In the genomic region with DNA sequence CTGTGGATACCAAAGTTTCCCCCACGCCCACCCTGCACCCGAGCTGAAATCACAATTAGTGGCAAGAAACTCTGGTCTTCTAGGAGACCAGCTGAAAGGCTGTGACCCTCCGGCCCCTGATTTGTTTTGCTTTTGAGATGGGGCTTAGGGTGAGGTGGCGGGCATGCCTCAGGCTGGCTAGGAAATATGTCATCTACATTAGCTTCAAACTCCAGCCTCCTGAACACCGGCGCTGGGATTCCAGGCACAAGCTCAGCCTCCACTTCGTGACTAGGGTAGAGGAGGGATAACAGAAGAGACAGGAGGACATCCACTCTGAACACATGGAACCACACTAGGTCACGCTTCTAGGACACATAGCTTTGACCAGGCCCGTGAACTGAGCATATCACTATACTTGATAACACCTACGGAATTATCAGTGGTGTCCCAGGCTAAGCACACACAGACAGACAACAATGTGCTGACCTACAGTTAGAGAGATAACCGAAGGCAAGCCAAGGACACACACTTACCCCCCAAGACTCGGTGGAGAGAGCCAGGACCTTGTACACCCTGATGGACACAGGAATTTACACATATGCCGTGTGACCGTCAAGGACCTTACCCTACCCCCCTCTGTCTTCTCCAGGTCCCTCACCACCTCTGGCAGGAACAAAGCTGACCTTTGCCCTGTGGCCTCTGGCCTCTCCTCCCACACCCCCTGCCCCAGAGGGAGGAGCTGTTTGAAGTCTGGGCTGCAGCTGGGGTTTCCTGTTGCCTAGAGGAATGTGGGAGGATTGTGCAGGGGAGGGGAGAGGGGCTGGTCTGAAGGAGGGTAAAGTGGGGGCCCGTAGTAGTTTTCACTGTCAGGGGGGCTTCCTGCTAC, we compare ENCODE assay signal across 7 mouse cellular contexts. TPM values are rescaled to one million over a fixed set of nuclear protein-coding genes. Genes with fewer than 3 reads are reported as not detected.
DNase-seq lines count a peak whose midpoint lies in the region; ATAC-seq and TF ChIP-seq lines count a peak whose summit lies in the region.

No protein-coding gene starts in this region.

- H3K36me3 ChIP-seq in heart, embryonic 16.5 days (ENCODE audit: control insufficient read depth, insufficient read depth): no peaks in the 10 kb centered on the region
- H3K36me3 ChIP-seq in kidney, adult 2 months (ENCODE audit: control insufficient read depth, insufficient read depth, low read length): no peaks in the 10 kb centered on the region
- no peaks in the 10 kb centered on the region; the same call in 1 of the 2 replicates for H3K36me3 ChIP-seq in liver, embryonic 15.5 days (replicated peaks)

- H3K9me3 ChIP-seq in heart, embryonic 16.5 days (replicated peaks; ENCODE audit: control insufficient read depth, low read length): no peaks in the 10 kb centered on the region
- H3K9me3 ChIP-seq in liver, embryonic 15.5 days (replicated peaks): no peaks in the 10 kb centered on the region

- no peak for DNase-seq in heart, postnatal 25 days (ENCODE audit: low spot score)
- peak; percentile 91 for DNase-seq in embryo, embryonic 10 days (ENCODE audit: low spot score)
- DNase-seq in kidney, adult 2 months: peak; percentile 85
- DNase-seq in adrenal gland, postnatal 10 days: no peak
- no peak for DNase-seq in layer of hippocampus, adult 11-12 months (ENCODE audit: low spot score)

- TF ChIP-seq CTCF in kidney, adult 2 months (conservative IDR thresholded peaks at IDR 0.05; ENCODE audit: insufficient read depth, insufficient read length, low read depth, low read length): no peak

- H3K9ac ChIP-seq in heart, embryonic 16.5 days (ENCODE audit: low read length): 0 out of 2 replicates have a peak overlapping the region, but pooled peaks have one; percentile 8
- no peak overlapping the region for H3K9ac ChIP-seq in liver, embryonic 15.5 days

- no peak overlapping the region for H3K4me3 ChIP-seq in heart, embryonic 16.5 days (ENCODE audit: low read length)
- H3K4me3 ChIP-seq in kidney, adult 2 months (ENCODE audit: insufficient read depth, low read depth, low read length): no peak overlapping the region
- peak overlapping the region; percentile 25 for H3K4me3 ChIP-seq in liver, embryonic 15.5 days (replicated peaks)

- H3K27me3 ChIP-seq in heart, embryonic 16.5 days (ENCODE audit: control insufficient read depth, insufficient read depth, low read length): no peaks in the 10 kb centered on the region
- no peaks in the 10 kb centered on the region for H3K27me3 ChIP-seq in kidney, adult 2 months (replicated peaks; ENCODE audit: control insufficient read depth, insufficient read depth, low read length)
- H3K27me3 ChIP-seq in liver, embryonic 15.5 days: peaks cover 42% of the 10 kb centered on the region

- 35% methylated on average over 15 of the region's 15 CpGs for WGBS in heart, embryonic 16.5 days
- WGBS in kidney, adult 2 months: 50% methylated on average over 15 of the region's 15 CpGs
- 24% methylated on average over 15 of the region's 15 CpGs for WGBS in liver, embryonic 15.5 days (ENCODE audit: insufficient replicate concordance)

- intact Hi-C loops in heart, postnatal 25 days (cut with DNase I): loop anchor here (10.0 kb wide), 1 partner anchor 437 kb away; no protein-coding TSS in a partner anchor

- ATAC-seq in heart, embryonic 16.5 days (replicated peaks; ENCODE audit: extremely low read depth, insufficient read depth, low FRiP score): no peak
- peak; percentile 55 for ATAC-seq in liver, embryonic 15.5 days (ENCODE audit: insufficient read depth)

- no peak overlapping the region for H3K4me2 ChIP-seq in heart, embryonic 16.5 days (ENCODE audit: low read depth, low read length)
- peak overlapping the region; percentile 46 for H3K4me2 ChIP-seq in liver, embryonic 15.5 days

- no peak overlapping the region for H3K27ac ChIP-seq in heart, embryonic 16.5 days (ENCODE audit: low read length)
- no peak overlapping the region for H3K27ac ChIP-seq in kidney, adult 2 months (ENCODE audit: insufficient read depth, low read depth, low read length)
- H3K27ac ChIP-seq in liver, embryonic 15.5 days (replicated peaks): peak overlapping the region; percentile 66

- no peak for TF ChIP-seq POLR2A in kidney, adult 2 months (IDR thresholded peaks at IDR 0.05; ENCODE audit: low read depth, low read length)

- peaks cover 28% of the 10 kb centered on the region for H3K4me1 ChIP-seq in heart, embryonic 16.5 days (ENCODE audit: control insufficient read depth, insufficient read depth, low read length)
- H3K4me1 ChIP-seq in kidney, adult 2 months (ENCODE audit: control insufficient read depth, insufficient read depth, low read length): no peaks in the 10 kb centered on the region; the same call in 1 of the 2 replicates
- H3K4me1 ChIP-seq in liver, embryonic 15.5 days (replicated peaks): peaks cover 68% of the 10 kb centered on the region

RNA-seq across cellular contexts. Expression of gene Ahdc1, which starts 3.3 kb away (rescaled TPM):
- 7.1 and 7.2 TPM in 2 replicates for polyA plus RNA-seq in heart, embryonic 16.5 days (2015; fragmentation: Nextera tagmentation; extraction: Ambion mirVana)
- total RNA-seq in heart, postnatal 25 days (2021): 10 to 100 TPM; 43.2 to 50.4 TPM
- polyA plus RNA-seq in kidney, adult 2 months (2012; rRNA removed): 22.2 and 23.3 TPM in 2 replicates
- 1.1 and 1.3 TPM in 2 replicates for polyA plus RNA-seq in liver, embryonic 15.5 days (2015; fragmentation: Nextera tagmentation; extraction: Ambion mirVana)
- 10 to 100 TPM; 50.8 to 74.3 TPM for total RNA-seq in adrenal gland, postnatal 10 days (2021)

RNA-seq across cellular contexts. Expression of gene Fgr, which starts 33.9 kb away (rescaled TPM):
- polyA plus RNA-seq in heart, embryonic 16.5 days (2015; fragmentation: Nextera tagmentation; extraction: Ambion mirVana): 0.70 and 1.4 TPM in 2 replicates
- under 1 TPM; 0.26 to 0.39 TPM for total RNA-seq in heart, postnatal 25 days (2021)
- polyA plus RNA-seq in kidney, adult 2 months (2012; rRNA removed): 1.8 and 2.5 TPM in 2 replicates
- polyA plus RNA-seq in liver, embryonic 15.5 days (2015; fragmentation: Nextera tagmentation; extraction: Ambion mirVana): 2.7 and 2.8 TPM in 2 replicates
- total RNA-seq in adrenal gland, postnatal 10 days (2021): 1 to 10 TPM; 1.3 to 1.6 TPM

Comparison
In these comparisons a context has a peak if more than half of its experiments do, and no peak if none do; other contexts are left out.
1. DNase-seq: peak in embryo, embryonic 10 days (single experiment) and kidney, adult 2 months (single experiment); none in heart, postnatal 25 days (single experiment), adrenal gland, postnatal 10 days (single experiment) and layer of hippocampus, adult 11-12 months (single experiment).